ENCODE assay signal across 18 mouse cellular contexts in the genomic region with DNA sequence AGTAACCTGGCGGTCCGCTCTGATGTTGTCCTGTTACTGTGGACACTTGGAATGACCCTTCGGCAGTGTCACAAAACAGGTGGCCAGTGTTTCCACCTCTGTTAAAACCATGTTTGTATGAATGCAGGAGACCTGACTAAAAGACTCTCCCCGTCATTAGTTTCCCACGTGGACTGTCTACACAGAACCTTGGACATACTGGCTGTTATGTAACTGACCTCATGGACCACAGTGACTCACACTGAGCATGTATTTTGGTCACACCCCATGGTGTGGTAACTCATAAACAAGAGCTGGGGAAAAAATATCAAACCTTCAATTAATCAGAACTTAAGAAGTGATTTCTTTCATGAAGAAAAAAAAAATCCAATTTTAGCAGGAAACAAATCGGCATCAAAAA. TPM values are rescaled to one million over a fixed set of nuclear protein-coding genes. Genes with fewer than 3 reads are reported as not detected.
DNase-seq lines count a peak whose midpoint lies in the region; ATAC-seq and TF ChIP-seq lines count a peak whose summit lies in the region.
"Had no signal": no experiment of that assay in that cellular context is flagged by ENCODE, and none has a peak within 500 bp of the region (broad histone marks: within the 10 kb centered on the region; RNA-seq: fewer than 3 reads in every experiment).

No protein-coding gene starts in this region.

- no peaks in the 10 kb centered on the region for H3K27me3 ChIP-seq in kidney, adult 2 months (replicated peaks; ENCODE audit: control insufficient read depth, insufficient read depth, low read length)
- H3K27me3 ChIP-seq in kidney, embryonic 15.5 days: no peaks in the 10 kb centered on the region
- no peaks in the 10 kb centered on the region for H3K27me3 ChIP-seq in forebrain, embryonic 15.5 days
- H3K27me3 ChIP-seq: hindbrain, embryonic 12.5 days; limb, embryonic 15.5 days; neural tube, embryonic 13.5 days had no signal

- H3K4me3 ChIP-seq in kidney, adult 2 months (ENCODE audit: insufficient read depth, low read depth, low read length): no peak overlapping the region
- no peak overlapping the region for H3K4me3 ChIP-seq in kidney, embryonic 15.5 days (replicated peaks)
- no peak overlapping the region for H3K4me3 ChIP-seq in forebrain, embryonic 15.5 days
- H3K4me3 ChIP-seq: hindbrain, embryonic 12.5 days; layer of hippocampus, adult 2 months; limb, embryonic 15.5 days; neural tube, embryonic 13.5 days had no signal

- WGBS in kidney, adult 2 months: 70% methylated on average over 6 of the region's 6 CpGs
- WGBS in kidney, embryonic 15.5 days: 89% methylated on average over 6 of the region's 6 CpGs
- WGBS in forebrain, embryonic 15.5 days: 92% methylated on average over 6 of the region's 6 CpGs

- no peaks in the 10 kb centered on the region for H3K9me3 ChIP-seq in kidney, embryonic 15.5 days (replicated peaks)
- H3K9me3 ChIP-seq in forebrain, embryonic 15.5 days: no peaks in the 10 kb centered on the region
- H3K9me3 ChIP-seq: hindbrain, embryonic 12.5 days; limb, embryonic 15.5 days; neural tube, embryonic 13.5 days had no signal

- DNase-seq in kidney, adult 2 months: peak; percentile 90
- peak; percentile 81 for DNase-seq in 416B (ENCODE audit: low read depth)
- peak; percentile 7 for DNase-seq in Muller cell, postnatal 12 days (ENCODE audit: inconsistent ontology term)
- DNase-seq in kidney, postnatal 36 days: peak; percentile 52 to 84
- no peak for DNase-seq in natural killer cell, adult 2 months (ENCODE audit: low spot score in 2 of 2)
- DNase-seq: cerebellum, adult 8-10 months; gastrocnemius, postnatal 25 days; lung, postnatal 14 days; thymus, postnatal 4 days had no signal

- H3K4me2 ChIP-seq in kidney, embryonic 15.5 days: no peak overlapping the region
- H3K4me2 ChIP-seq in forebrain, embryonic 15.5 days (replicated peaks): no peak overlapping the region
- H3K4me2 ChIP-seq: hindbrain, embryonic 12.5 days; limb, embryonic 15.5 days; neural tube, embryonic 13.5 days had no signal

- TF ChIP-seq POLR2A in kidney, adult 2 months (IDR thresholded peaks at IDR 0.05; ENCODE audit: low read depth, low read length): no peak

- no peaks in the 10 kb centered on the region for H3K36me3 ChIP-seq in kidney, adult 2 months (ENCODE audit: control insufficient read depth, insufficient read depth, low read length)
- no peaks in the 10 kb centered on the region for H3K36me3 ChIP-seq in kidney, embryonic 15.5 days
- no peaks in the 10 kb centered on the region for H3K36me3 ChIP-seq in forebrain, embryonic 15.5 days
- H3K36me3 ChIP-seq: hindbrain, embryonic 12.5 days; limb, embryonic 15.5 days; neural tube, embryonic 13.5 days had no signal

- H3K27ac ChIP-seq in kidney, adult 2 months (ENCODE audit: insufficient read depth, low read depth, low read length): peak overlapping the region; percentile 71; the same call in 1 of the 2 replicates
- H3K27ac ChIP-seq in kidney, embryonic 15.5 days: no peak overlapping the region
- H3K27ac ChIP-seq in forebrain, embryonic 15.5 days (replicated peaks): no peak overlapping the region
- H3K27ac ChIP-seq: hindbrain, embryonic 12.5 days; layer of hippocampus, adult 2 months; limb, embryonic 15.5 days; neural tube, embryonic 13.5 days had no signal

- no peak overlapping the region for H3K9ac ChIP-seq in kidney, embryonic 15.5 days
- no peak overlapping the region for H3K9ac ChIP-seq in forebrain, embryonic 15.5 days (replicated peaks)
- H3K9ac ChIP-seq: hindbrain, embryonic 12.5 days; limb, embryonic 15.5 days; neural tube, embryonic 13.5 days had no signal

- ATAC-seq in kidney, embryonic 15.5 days (replicated peaks; ENCODE audit: low FRiP score): no peak
- no peak for ATAC-seq in forebrain, embryonic 15.5 days (replicated peaks)
- ATAC-seq: forebrain, embryonic 16.5 days; midbrain, embryonic 16.5 days had no signal

- no peak for TF ChIP-seq CTCF in kidney, adult 2 months (conservative IDR thresholded peaks at IDR 0.05; ENCODE audit: insufficient read depth, insufficient read length, low read depth, low read length)

- H3K4me1 ChIP-seq in kidney, adult 2 months (ENCODE audit: control insufficient read depth, insufficient read depth, low read length): peaks cover 3% of the 10 kb centered on the region; the same call in 1 of the 2 replicates
- 0 out of 2 replicates have a peak, but pooled peaks cover 3% of the 10 kb centered on the region for H3K4me1 ChIP-seq in kidney, embryonic 15.5 days
- H3K4me1 ChIP-seq in forebrain, embryonic 15.5 days: no peaks in the 10 kb centered on the region
- H3K4me1 ChIP-seq: hindbrain, embryonic 12.5 days; limb, embryonic 15.5 days; neural tube, embryonic 13.5 days had no signal

RNA-seq across cellular contexts. Expression of a gene that starts 54.9 kb away (rescaled TPM):
- polyA plus RNA-seq in kidney, adult 2 months (2012; rRNA removed): not detected in 2 replicates
- polyA plus RNA-seq in kidney, embryonic 15.5 days (2015; fragmentation: Nextera tagmentation; extraction: Ambion mirVana): 0.19 and 0.71 TPM in 2 replicates
- not detected in 2 replicates for polyA plus RNA-seq in forebrain, embryonic 15.5 days (2015; fragmentation: Nextera tagmentation; extraction: Ambion mirVana)
- polyA plus RNA-seq: forebrain, embryonic 16.5 days; heart, embryonic 16.5 days; hindbrain, embryonic 12.5 days; midbrain, embryonic 16.5 days; neural tube, embryonic 13.5 days had no signal

Comparison
In these comparisons a context has a peak if more than half of its experiments do, and no peak if none do; other contexts are left out.
1. DNase-seq: peak in kidney, adult 2 months (single experiment), 416B (single experiment), Muller cell, postnatal 12 days (single experiment) and kidney, postnatal 36 days (2 of 2); none in natural killer cell, adult 2 months (0 of 2).